Mouse (Mus musculus): ENCODE results near the gene Kbtbd13.

Gene Kbtbd13

GRCm38 (mm10) chr9:65391613-65391964, at the start of gene Kbtbd13:
Gene Kbtbd13, minus strand, starts transcription at chr9:65391652.
- no peak for DNase-seq (ENCODE audit: low spot score in 2 of 2)

GRCm38 (mm10) chr9:65435671-65436301, 44.3 kb upstream of the Kbtbd13 start, which contains the start of gene Mtfmt:
Gene Mtfmt, plus strand, starts transcription at chr9:65435782.
- peak; percentile 86 to 90 for DNase-seq (ENCODE audit: low spot score in 2 of 2)

- DNase-seq (ENCODE audit: low spot score in 2 of 2), result no peak
Measured at GRCm38 (mm10) chr9:65435211-65435610, 43.8 kb upstream of the Kbtbd13 start.

- no peak for DNase-seq (ENCODE audit: low spot score in 2 of 2)
Measured at GRCm38 (mm10) chr9:65434140-65434539, 42.7 kb upstream of the Kbtbd13 start.

- peak; percentile 63 to 75 for DNase-seq (ENCODE audit: low spot score in 2 of 2)
Measured at GRCm38 (mm10) chr9:65432236-65432635, 40.8 kb upstream of the Kbtbd13 start.

- DNase-seq (ENCODE audit: low spot score in 2 of 2), result no peak
Measured at GRCm38 (mm10) chr9:65430921-65431320, 39.5 kb upstream of the Kbtbd13 start.

GRCm38 (mm10) chr9:65430401-65430800, 38.9 kb upstream of the Kbtbd13 start:
- DNase-seq (ENCODE audit: low spot score in 2 of 2), result no peak

- DNase-seq (ENCODE audit: low spot score in 2 of 2), result no peak
Measured at GRCm38 (mm10) chr9:65428003-65428402, 36.6 kb upstream of the Kbtbd13 start.

GRCm38 (mm10) chr9:65427511-65427910, 36.1 kb upstream of the Kbtbd13 start:
- no peak for DNase-seq (ENCODE audit: low spot score in 2 of 2)

GRCm38 (mm10) chr9:65424393-65424792, 32.9 kb upstream of the Kbtbd13 start:
- DNase-seq (ENCODE audit: low spot score in 2 of 2), result no peak

GRCm38 (mm10) chr9:65422760-65423501, 31.5 kb upstream of the Kbtbd13 start, which contains the start of gene Slc51b:
Gene Slc51b, minus strand, starts transcription at chr9:65422955.
- no peak for DNase-seq (ENCODE audit: low spot score in 2 of 2)

- DNase-seq (ENCODE audit: low spot score in 2 of 2), result no peak
Measured at GRCm38 (mm10) chr9:65419633-65420032, 28.2 kb upstream of the Kbtbd13 start.

GRCm38 (mm10) chr9:65417738-65418137, 26.3 kb upstream of the Kbtbd13 start:
- no peak for DNase-seq (ENCODE audit: low spot score in 2 of 2)

GRCm38 (mm10) chr9:65411326-65411725, 19.9 kb upstream of the Kbtbd13 start:
- no peak for DNase-seq (ENCODE audit: low spot score in 2 of 2)

- DNase-seq (ENCODE audit: low spot score in 2 of 2), result no peak
Measured at GRCm38 (mm10) chr9:65410378-65410777, 18.9 kb upstream of the Kbtbd13 start.

- no peak for DNase-seq (ENCODE audit: low spot score in 2 of 2)
Measured at GRCm38 (mm10) chr9:65408871-65409295, 17.4 kb upstream of the Kbtbd13 start.

GRCm38 (mm10) chr9:65407861-65408260, 16.4 kb upstream of the Kbtbd13 start:
- no peak for DNase-seq (ENCODE audit: low spot score in 2 of 2)

GRCm38 (mm10) chr9:65407327-65407726, 15.9 kb upstream of the Kbtbd13 start:
- DNase-seq (ENCODE audit: low spot score in 2 of 2), result no peak

GRCm38 (mm10) chr9:65405184-65405449, 13.7 kb upstream of the Kbtbd13 start:
- no peak for DNase-seq (ENCODE audit: low spot score in 2 of 2)

GRCm38 (mm10) chr9:65404331-65405183, 13.1 kb upstream of the Kbtbd13 start:
- DNase-seq (ENCODE audit: low spot score in 2 of 2), result peak; percentile 58 to 59

GRCm38 (mm10) chr9:65399934-65400333, 8.5 kb upstream of the Kbtbd13 start:
- DNase-seq (ENCODE audit: low spot score in 2 of 2), result no peak

GRCm38 (mm10) chr9:65398279-65398678, 6.8 kb upstream of the Kbtbd13 start, which contains the start of gene Rasl12:
Gene Rasl12, plus strand, starts transcription at chr9:65398506.
- DNase-seq (ENCODE audit: low spot score in 2 of 2), result peak in 1 of 2 experiments; percentile 18

Data from right cerebral cortex, postnatal 36 days (tissue).